Mouse (Mus musculus): ENCODE measurements around the gene Rbms3. TPM values are rescaled to one million over a fixed set of nuclear protein-coding genes. Genes with fewer than 3 reads are reported as not detected.

Gene Rbms3
- total and polyA plus RNA-seq, 3 experiments: not detected

DNA sequence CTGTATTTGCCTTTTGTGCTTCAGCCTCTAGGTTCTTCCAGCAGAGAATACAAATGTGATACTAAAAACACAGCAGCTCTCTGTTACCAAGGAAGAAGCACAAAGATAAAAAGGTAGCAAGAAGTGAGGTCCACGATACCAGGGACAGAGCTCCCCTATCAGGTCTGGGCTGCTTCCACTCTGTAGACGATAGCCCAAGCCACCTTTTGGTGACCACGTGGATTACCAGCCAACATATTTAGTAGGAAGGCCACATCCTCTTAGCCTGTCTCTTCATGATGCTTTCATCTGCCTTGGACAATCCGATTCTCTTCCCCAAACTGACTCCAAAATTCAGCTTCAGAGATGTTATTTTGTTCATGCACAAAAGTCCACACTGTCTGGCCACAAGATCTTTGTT is 601.1 kb downstream of the Rbms3 start:
- Histone ChIP-seq H3K9ac (ENCODE audit: insufficient read depth, low read depth) (no peak overlapping the region), H3K9me3 (replicated peaks; ENCODE audit: low read length) (peaks cover 54% of the 10 kb centered on the region), H3K79me2 (replicated peaks; ENCODE audit: control insufficient read depth, extremely low read depth, insufficient read depth, poor library complexity, severe bottlenecking) (no peaks in the 10 kb centered on the region), H3K4me3 (replicated peaks in 1 of 3; ENCODE audit: low read depth in 2 of 3, low read length in 2 of 3, poor library complexity in 1 of 3) (no peak overlapping the region), H3K4me1 (ENCODE audit: control insufficient read depth in 1 of 2, insufficient read depth in 2 of 2) (no peaks in the 10 kb centered on the region), H3K27ac (ENCODE audit: insufficient read depth, low read depth) (no peak overlapping the region), H3K36me3 (replicated peaks in 1 of 2; ENCODE audit: control insufficient read depth in 1 of 2, insufficient read depth in 1 of 2, low read length in 1 of 2) (no peaks in the 10 kb centered on the region), H3K4me2 (ENCODE audit: insufficient read depth, low read depth, poor library complexity, severe bottlenecking) (no peak overlapping the region), H3K27me3 (replicated peaks) (no peaks in the 10 kb centered on the region)
- in situ Hi-C loops (cut with MboI; ENCODE audit: low pct_ligation_motif_present, low pct_unique_long_range_greater_than_20kb, low sequenced_read_pairs) (no loop called here), dilution Hi-C loops (cut with MboI; ENCODE audit: extremely low pct_ligation_motif_present, extremely low pct_unique_long_range_greater_than_20kb, low sequenced_read_pairs) (no loop called here)
- DNase-seq (ENCODE audit: extremely low read depth): no peak
- TF ChIP-seq JUND (conservative IDR thresholded peaks at IDR 0.05; ENCODE audit: low read depth, low read length) (no peak), MXI1 (IDR thresholded peaks at IDR 0.05; ENCODE audit: low read depth, low read length) (no peak), IRF4 (IDR thresholded peaks at IDR 0.05; ENCODE audit: low read depth, low read length) (no peak)

DNA sequence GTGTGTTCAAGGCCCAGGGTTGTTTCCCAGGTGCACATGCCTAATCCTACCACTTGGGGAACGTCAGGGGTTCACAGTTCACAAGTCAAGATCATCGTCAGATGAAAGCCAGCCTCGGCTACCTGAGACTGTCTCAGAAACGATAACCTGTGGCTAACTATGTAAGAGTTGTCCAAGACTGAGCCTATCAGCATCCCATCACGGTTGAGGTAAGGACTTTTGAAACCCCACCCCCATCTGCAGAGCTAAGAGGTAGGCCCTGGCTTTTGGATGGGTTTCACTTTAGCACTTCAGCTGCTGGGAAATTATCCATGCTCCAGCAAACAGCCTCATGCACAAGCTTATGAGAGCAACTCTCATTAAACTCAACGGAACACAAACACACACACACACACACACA is 607.6 kb downstream of the Rbms3 start:
- no peaks in the 10 kb centered on the region for H3K4me1 ChIP-seq (ENCODE audit: control insufficient read depth in 1 of 2, insufficient read depth in 2 of 2)
- H3K27ac ChIP-seq (ENCODE audit: insufficient read depth, low read depth): no peak overlapping the region
- H3K9ac ChIP-seq (ENCODE audit: insufficient read depth, low read depth): no peak overlapping the region
- DNase-seq (ENCODE audit: extremely low read depth): no peak
- no peaks in the 10 kb centered on the region for H3K79me2 ChIP-seq (replicated peaks; ENCODE audit: control insufficient read depth, extremely low read depth, insufficient read depth, poor library complexity, severe bottlenecking)
- no peaks in the 10 kb centered on the region for H3K27me3 ChIP-seq (replicated peaks)
- no peak overlapping the region for H3K4me3 ChIP-seq (replicated peaks in 1 of 3; ENCODE audit: low read depth in 2 of 3, low read length in 2 of 3, poor library complexity in 1 of 3)
- no peaks in the 10 kb centered on the region for H3K36me3 ChIP-seq (replicated peaks in 1 of 2; ENCODE audit: control insufficient read depth in 1 of 2, insufficient read depth in 1 of 2, low read length in 1 of 2)
- TF ChIP-seq IRF4 (IDR thresholded peaks at IDR 0.05; ENCODE audit: low read depth, low read length) (no peak), POLR2A (IDR thresholded peaks at IDR 0.05; ENCODE audit: low read depth, low read length) (no peak), MAFK (IDR thresholded peaks at IDR 0.05; ENCODE audit: insufficient replicate concordance, low read length) (no peak), MEF2A (IDR thresholded peaks at IDR 0.05; ENCODE audit: borderline replicate concordance, low read depth, low read length) (no peak), E2F4 (IDR thresholded peaks at IDR 0.05; ENCODE audit: insufficient replicate concordance, low read depth, low read length) (no peak), PAX5 (IDR thresholded peaks at IDR 0.05; ENCODE audit: low read length) (no peak), SMC3 (IDR thresholded peaks at IDR 0.05; ENCODE audit: low read depth, low read length) (no peak), RAD21 (IDR thresholded peaks at IDR 0.05; ENCODE audit: low read depth, low read length) (no peak), ELF1 (IDR thresholded peaks at IDR 0.05; ENCODE audit: low read depth, low read length) (no peak), USF1 (IDR thresholded peaks at IDR 0.05; ENCODE audit: low read depth, low read length) (no peak), UBTF (IDR thresholded peaks at IDR 0.05; ENCODE audit: low read depth, low read length) (no peak), GABPA (IDR thresholded peaks at IDR 0.05; ENCODE audit: insufficient replicate concordance, low read depth, low read length) (no peak), ZC3H11A (IDR thresholded peaks at IDR 0.05; ENCODE audit: low read depth, low read length) (no peak), RCOR1 (conservative IDR thresholded peaks at IDR 0.05; ENCODE audit: low read depth, low read length) (no peak)
- dilution Hi-C loops (cut with MboI; ENCODE audit: extremely low pct_ligation_motif_present, extremely low pct_unique_long_range_greater_than_20kb, low sequenced_read_pairs) (no loop called here), in situ Hi-C loops (cut with MboI; ENCODE audit: low pct_ligation_motif_present, low pct_unique_long_range_greater_than_20kb, low sequenced_read_pairs) (no loop called here)
- no peak overlapping the region for H3K4me2 ChIP-seq (ENCODE audit: insufficient read depth, low read depth, poor library complexity, severe bottlenecking)
- peaks cover 59% of the 10 kb centered on the region for H3K9me3 ChIP-seq (replicated peaks; ENCODE audit: low read length)
